Mouse (Mus musculus): ENCODE results near the gene Kat2a.

DNA sequence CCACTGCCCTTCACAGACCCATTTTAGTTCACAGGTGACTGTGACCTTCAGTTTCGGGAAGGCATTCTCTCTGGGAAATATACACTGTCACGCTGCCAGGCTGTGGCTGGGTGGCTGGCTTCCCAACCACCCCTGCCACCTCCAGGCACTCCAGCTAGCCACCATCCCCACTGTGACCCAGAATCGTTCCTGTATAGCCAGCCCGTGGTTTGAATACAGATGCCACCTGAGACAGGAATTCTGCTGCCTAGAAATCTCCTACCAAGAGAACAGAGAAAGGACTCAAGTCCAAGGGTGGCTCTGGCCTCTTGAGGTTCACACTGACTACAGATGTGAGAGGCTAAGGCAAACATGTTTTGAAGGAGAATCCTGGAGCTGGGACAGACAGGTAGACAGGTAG, 6.6 kb upstream of the Kat2a start:
- TF ChIP-seq CTCF (IDR thresholded peaks at IDR 0.05; ENCODE audit: borderline replicate concordance, control insufficient read depth, extremely low read depth, insufficient read depth, low read length, poor library complexity) (no peak), POLR2A (IDR thresholded peaks at IDR 0.05; ENCODE audit: control insufficient read depth, extremely low read depth, insufficient read depth, low read length, poor library complexity) (no peak)

Measured in thymus, adult 2 months (tissue).